In the genomic region with DNA sequence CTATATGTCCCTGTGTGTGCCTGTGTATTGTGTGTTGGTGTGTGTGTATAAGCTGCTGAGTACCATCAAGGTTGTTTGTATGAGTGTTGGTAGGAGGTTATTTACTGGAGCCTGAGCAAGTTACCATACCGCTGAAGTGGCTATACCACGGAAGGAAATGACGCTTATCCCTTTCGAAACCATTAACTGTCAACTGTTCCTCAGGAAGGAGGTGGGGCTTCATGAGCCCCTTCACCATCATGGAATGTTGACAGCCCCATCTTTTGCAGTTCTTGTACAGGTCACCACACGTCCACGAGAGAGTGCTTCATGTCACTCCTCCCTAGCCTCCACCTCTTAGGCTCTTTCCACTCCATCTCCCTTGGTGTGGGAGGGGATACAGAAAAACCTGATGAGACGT, we compare ENCODE assay signal across 27 mouse cellular contexts. TPM values are rescaled to one million over a fixed set of nuclear protein-coding genes. Genes with fewer than 3 reads are reported as not detected.
DNase-seq lines count a peak whose midpoint lies in the region; ATAC-seq and TF ChIP-seq lines count a peak whose summit lies in the region.
"Had no signal": no experiment of that assay in that cellular context is flagged by ENCODE, and none has a peak within 500 bp of the region (broad histone marks: within the 10 kb centered on the region; RNA-seq: fewer than 3 reads in every experiment).

No protein-coding gene starts in this region.

- dilution Hi-C loops in CH12.LX (cut with MboI; ENCODE audit: extremely low pct_ligation_motif_present, extremely low pct_unique_long_range_greater_than_20kb, low sequenced_read_pairs): no loop called here

- no peak for TF ChIP-seq EP300 in CH12.LX (IDR thresholded peaks at IDR 0.05; ENCODE audit: low read length)

- TF ChIP-seq POLR2A in CH12.LX (IDR thresholded peaks at IDR 0.05; ENCODE audit: low read depth, low read length): no peak

- peak; percentile 31; the same call in 1 of the 2 replicates for ATAC-seq in liver, embryonic 15.5 days (ENCODE audit: insufficient read depth)
- ATAC-seq in liver, embryonic 11.5 days (replicated peaks; ENCODE audit: low FRiP score): no peak
- ATAC-seq in inflammation-experienced regulatory T-cells, adult 6 months: peak; percentile 86
- ATAC-seq: hindbrain, embryonic 16.5 days; intestine, postnatal 0 days; lung, postnatal 0 days; midbrain, embryonic 13.5 days had no signal

- no peaks in the 10 kb centered on the region for H3K79me2 ChIP-seq in CH12.LX (replicated peaks; ENCODE audit: control insufficient read depth, extremely low read depth, insufficient read depth, poor library complexity, severe bottlenecking)

- DNase-seq in liver, embryonic 11.5 days (ENCODE audit: low spot score): no peak
- no peak for DNase-seq in CH12.LX (ENCODE audit: extremely low read depth)
- DNase-seq in splenic B cell, adult 2 months (ENCODE audit: low read depth, low spot score): peak; percentile 69
- no peak for DNase-seq in retina, postnatal 1 day
- DNase-seq in adrenal gland, adult 2 months: no peak
- DNase-seq: cerebellum, adult 11 months; cerebellum, adult 9-11 months; gastrocnemius, postnatal 36 days; kidney, postnatal 36 days; right cerebral cortex, adult 18-20 months had no signal

- TF ChIP-seq RAD21 in CH12.LX (IDR thresholded peaks at IDR 0.05; ENCODE audit: low read depth, low read length): no peak

- no peak overlapping the region for H3K9ac ChIP-seq in liver, embryonic 15.5 days
- H3K9ac ChIP-seq in liver, embryonic 11.5 days (ENCODE audit: low read depth, low read length): no peak overlapping the region
- H3K9ac ChIP-seq in CH12.LX (ENCODE audit: insufficient read depth, low read depth): no peak overlapping the region
- H3K9ac ChIP-seq: kidney, embryonic 15.5 days; limb, embryonic 12.5 days; liver, embryonic 14.5 days; midbrain, embryonic 13.5 days; neural tube, embryonic 12.5 days had no signal

- no peaks in the 10 kb centered on the region for H3K9me3 ChIP-seq in liver, embryonic 15.5 days (replicated peaks)
- no peaks in the 10 kb centered on the region for H3K9me3 ChIP-seq in liver, embryonic 11.5 days (ENCODE audit: control insufficient read depth, low read length)
- no peaks in the 10 kb centered on the region for H3K9me3 ChIP-seq in CH12.LX (replicated peaks; ENCODE audit: low read length)
- H3K9me3 ChIP-seq: forebrain, embryonic 10.5 days; heart, embryonic 10.5 days; hindbrain, embryonic 10.5 days; kidney, embryonic 15.5 days; limb, embryonic 12.5 days; midbrain, embryonic 13.5 days; neural tube, embryonic 12.5 days had no signal

- TF ChIP-seq CTCF in CH12.LX (conservative IDR thresholded peaks at IDR 0.05 in 1 of 2, IDR thresholded peaks at IDR 0.05 in 1 of 2; ENCODE audit: low read depth in 2 of 2, low read length in 2 of 2): no peak

- no peaks in the 10 kb centered on the region for H3K36me3 ChIP-seq in liver, embryonic 15.5 days (replicated peaks)
- no peaks in the 10 kb centered on the region for H3K36me3 ChIP-seq in liver, embryonic 11.5 days (ENCODE audit: control insufficient read depth, insufficient read depth, low read length)
- no peaks in the 10 kb centered on the region for H3K36me3 ChIP-seq in CH12.LX (replicated peaks in 1 of 2; ENCODE audit: control insufficient read depth in 1 of 2, insufficient read depth in 1 of 2, low read length in 1 of 2)
- H3K36me3 ChIP-seq in splenic B cell, adult 2 months (ENCODE audit: control insufficient read depth, insufficient read depth, low read length, poor library complexity, severe bottlenecking): no peaks in the 10 kb centered on the region
- H3K36me3 ChIP-seq: forebrain, embryonic 10.5 days; heart, embryonic 10.5 days; hindbrain, embryonic 10.5 days; kidney, embryonic 15.5 days; limb, embryonic 12.5 days; midbrain, embryonic 13.5 days; neural tube, embryonic 12.5 days had no signal

- H3K4me3 ChIP-seq in liver, embryonic 15.5 days (replicated peaks): no peak overlapping the region
- H3K4me3 ChIP-seq in liver, embryonic 11.5 days (ENCODE audit: low read depth, low read length): no peak overlapping the region
- H3K4me3 ChIP-seq in CH12.LX (replicated peaks in 1 of 3; ENCODE audit: low read depth in 2 of 3, low read length in 2 of 3, poor library complexity in 1 of 3): no peak overlapping the region
- H3K4me3 ChIP-seq: forebrain, embryonic 10.5 days; heart, embryonic 10.5 days; hindbrain, embryonic 10.5 days; kidney, embryonic 15.5 days; limb, embryonic 12.5 days; midbrain, embryonic 13.5 days; neural tube, embryonic 12.5 days had no signal

- no peaks in the 10 kb centered on the region for H3K4me1 ChIP-seq in liver, embryonic 15.5 days (replicated peaks)
- H3K4me1 ChIP-seq in liver, embryonic 11.5 days (replicated peaks; ENCODE audit: control insufficient read depth, insufficient read depth, low read length): no peaks in the 10 kb centered on the region
- peaks cover 0 to 8% of the 10 kb centered on the region in 2 experiments; a peak in 2 of 4 replicates for H3K4me1 ChIP-seq in CH12.LX (ENCODE audit: control insufficient read depth in 1 of 2, insufficient read depth in 2 of 2)
- H3K4me1 ChIP-seq: heart, embryonic 10.5 days; hindbrain, embryonic 10.5 days; kidney, embryonic 15.5 days; limb, embryonic 12.5 days; neural tube, embryonic 12.5 days had no signal

- 13% methylated on average over 7 of the region's 7 CpGs for WGBS in liver, embryonic 15.5 days (ENCODE audit: insufficient replicate concordance)
- 45% methylated on average over 7 of the region's 7 CpGs for WGBS in liver, embryonic 11.5 days

- in situ Hi-C loops in CH12.LX (cut with MboI; ENCODE audit: low pct_ligation_motif_present, low pct_unique_long_range_greater_than_20kb, low sequenced_read_pairs): no loop called here

- H3K27ac ChIP-seq in liver, embryonic 15.5 days (replicated peaks): no peak overlapping the region
- no peak overlapping the region for H3K27ac ChIP-seq in liver, embryonic 11.5 days (ENCODE audit: low read depth, low read length)
- H3K27ac ChIP-seq in CH12.LX (ENCODE audit: insufficient read depth, low read depth): no peak overlapping the region
- H3K27ac ChIP-seq: forebrain, embryonic 10.5 days; heart, embryonic 10.5 days; hindbrain, embryonic 10.5 days; kidney, embryonic 15.5 days; limb, embryonic 12.5 days; liver, embryonic 14.5 days; midbrain, embryonic 13.5 days; neural tube, embryonic 12.5 days; stomach, postnatal 0 days had no signal

- H3K27me3 ChIP-seq in liver, embryonic 15.5 days: no peaks in the 10 kb centered on the region
- no peaks in the 10 kb centered on the region for H3K27me3 ChIP-seq in liver, embryonic 11.5 days (replicated peaks; ENCODE audit: control insufficient read depth, insufficient read depth, low read length)
- H3K27me3 ChIP-seq in CH12.LX (replicated peaks): no peaks in the 10 kb centered on the region
- H3K27me3 ChIP-seq in splenic B cell, adult 2 months (ENCODE audit: control insufficient read depth, insufficient read depth, low read length, poor library complexity, severe bottlenecking): no peaks in the 10 kb centered on the region
- H3K27me3 ChIP-seq: kidney, embryonic 15.5 days; limb, embryonic 12.5 days; midbrain, embryonic 13.5 days; neural tube, embryonic 12.5 days had no signal

- no peak overlapping the region for H3K4me2 ChIP-seq in liver, embryonic 15.5 days
- H3K4me2 ChIP-seq in liver, embryonic 11.5 days: no peak overlapping the region
- H3K4me2 ChIP-seq in CH12.LX (ENCODE audit: insufficient read depth, low read depth, poor library complexity, severe bottlenecking): 0 out of 2 replicates have a peak overlapping the region, but pooled peaks have one; percentile 17
- H3K4me2 ChIP-seq: kidney, embryonic 15.5 days; limb, embryonic 12.5 days; midbrain, embryonic 13.5 days; neural tube, embryonic 12.5 days had no signal

TF ChIP-seq in CH12.LX, 34 proteins besides CTCF, POLR2A, EP300 and RAD21:
- TF ChIP-seq ZMIZ1 (IDR thresholded peaks at IDR 0.05; ENCODE audit: low read depth, low read length): no peak
- TF ChIP-seq JUND (conservative IDR thresholded peaks at IDR 0.05; ENCODE audit: low read depth, low read length): no peak
- no peak for TF ChIP-seq UBTF (IDR thresholded peaks at IDR 0.05; ENCODE audit: low read depth, low read length)
- TF ChIP-seq MAX (IDR thresholded peaks at IDR 0.05; ENCODE audit: low read length): no peak
- no peak for TF ChIP-seq NRF1 (IDR thresholded peaks at IDR 0.05; ENCODE audit: low read depth, low read length)

RNA-seq across cellular contexts. Expression of a gene that starts 23.8 kb away (rescaled TPM):
- polyA plus RNA-seq in liver, embryonic 15.5 days (2015; fragmentation: Nextera tagmentation; extraction: Ambion mirVana): not detected in 2 replicates
- polyA plus RNA-seq in liver, embryonic 11.5 days (2014; fragmentation: Nextera tagmentation; extraction: Ambion mirVana): not detected in 2 replicates
- not detected in 2 replicates for total RNA-seq in CH12.LX (2012; rRNA removed)
- total RNA-seq in CH12.LX (2014; rRNA removed): not detected in 2 replicates
- not detected in 2 replicates for polyA plus RNA-seq in CH12.LX (2012; ENCODE audit: insufficient read length, low read depth)
- not detected for polyA plus RNA-seq in inflammation-experienced regulatory T-cells, adult 6 months (2017; shearing (Covaris generic))
- total RNA-seq in adrenal gland, adult 2 months (2021): 1 to 10 TPM; 3.7 to 10.0 TPM
- 11.8 and 23.1 TPM in 2 replicates for polyA plus RNA-seq in adrenal gland, adult 2 months (2012; rRNA removed)
- total RNA-seq: gastrocnemius, adult 18-20 months; gastrocnemius, postnatal 36 days; monocyte, adult 5-6 weeks had no signal
- polyA plus RNA-seq: heart, postnatal 0 days; limb, embryonic 12.5 days had no signal

Comparison
In these comparisons a context has a peak if more than half of its experiments do, and no peak if none do; other contexts are left out.
1. RNA of a gene that starts 23.8 kb away (polyA plus RNA-seq): 11.8 to 23.1 TPM in adrenal gland, adult 2 months; not detected in CH12.LX, not detected in liver, embryonic 15.5 days, not detected in liver, embryonic 11.5 days and not detected in inflammation-experienced regulatory T-cells, adult 6 months; every median in the first group is over 10 times any median in the second.